Mouse (Mus musculus) myocyte (in vitro differentiated cells): Measurements from ENCODE around the gene Csde1. TPM values are rescaled to one million over a fixed set of nuclear protein-coding genes. Genes with fewer than 3 reads are reported as not detected.
A peak's percentile ranks its signal among the peaks of the same experiment; 100 is the strongest.

Experiments
- H3K27me3 ChIP-seq: one replicate; pipeline ENCODE4 v1.6.1; 2011; ENCODE audit not compliant: control insufficient read depth, insufficient read depth, insufficient read length
- H3K36me3 ChIP-seq: one replicate; pipeline ENCODE4 v1.6.1; 2011; ENCODE audit not compliant: control insufficient read depth, insufficient read depth
- H3K4me2 ChIP-seq: one replicate; pipeline ENCODE4 v1.6.1; 2011; ENCODE audit warnings: low read depth, control low read depth
- H3K4me3 ChIP-seq: one replicate; pipeline ENCODE4 v1.5.1; 2011; ENCODE audit warnings: mild to moderate bottlenecking, control low read depth, moderate library complexity
- H3K79me2 ChIP-seq: one replicate; pipeline ENCODE4 v1.6.1; 2011; ENCODE audit not compliant: control insufficient read depth, insufficient read depth
- H3ac ChIP-seq: one replicate; pipeline ENCODE4 v1.6.1; 2011; ENCODE audit not compliant: control insufficient read depth, insufficient read length
- CEBPB ChIP-seq: IDR thresholded peaks from 2 replicates; pipeline ENCODE4 v1.6.1; 2011; ENCODE audit warnings: mild to moderate bottlenecking, moderate library complexity; ENCODE audit not compliant: poor library complexity, insufficient read depth, severe bottlenecking
- E2F4 ChIP-seq: IDR thresholded peaks from one replicate; pipeline ENCODE4 v1.6.1; 2011; ENCODE audit warnings: mild to moderate bottlenecking, control low read depth, moderate library complexity; ENCODE audit not compliant: insufficient read depth
- MAX ChIP-seq: IDR thresholded peaks from one replicate; pipeline ENCODE4 v1.6.1; 2011; ENCODE audit warnings: low read depth, mild to moderate bottlenecking, control low read depth
- MYOD1 ChIP-seq, 3 experiments: IDR thresholded peaks; one replicate each; pipeline ENCODE4 v1.6.1; 2011; ENCODE audit warnings: control low read depth in 2 of 3, low read depth in 2 of 3, mild to moderate bottlenecking in 2 of 3, moderate library complexity in 1 of 3; ENCODE audit not compliant: insufficient read length in 2 of 3, control insufficient read depth in 1 of 3
- MYOG ChIP-seq, 3 experiments: IDR thresholded peaks; one replicate each; pipeline ENCODE4 v1.6.1; 2011; ENCODE audit warnings: control low read depth in 2 of 3, low read depth in 2 of 3, mild to moderate bottlenecking in 2 of 3; ENCODE audit not compliant: insufficient read length in 2 of 3, control insufficient read depth in 1 of 3, insufficient read depth in 1 of 3
- POLR2A ChIP-seq: IDR thresholded peaks from one replicate; pipeline ENCODE4 v1.6.1; 2011; ENCODE audit warnings: low read depth, mild to moderate bottlenecking, control low read depth, moderate library complexity; ENCODE audit not compliant: insufficient read length
- POLR2AphosphoS2 ChIP-seq: IDR thresholded peaks from one replicate; pipeline ENCODE4 v1.6.1; 2011; ENCODE audit warnings: low read depth, control low read depth; ENCODE audit not compliant: insufficient read length
- REST ChIP-seq: IDR thresholded peaks from one replicate; pipeline ENCODE4 v1.6.1; 2011; ENCODE audit warnings: mild to moderate bottlenecking, control low read depth, moderate library complexity; ENCODE audit not compliant: insufficient read depth, insufficient read length
- SRF ChIP-seq: IDR thresholded peaks from one replicate; pipeline ENCODE4 v1.6.1; 2011; ENCODE audit warnings: low read depth; ENCODE audit not compliant: control insufficient read depth, insufficient read length
- TCF12 ChIP-seq: IDR thresholded peaks from one replicate; pipeline ENCODE4 v1.6.1; 2011; ENCODE audit warnings: mild to moderate bottlenecking, control low read depth; ENCODE audit not compliant: poor library complexity, insufficient read depth, severe bottlenecking
- TCF3 ChIP-seq: IDR thresholded peaks from one replicate; pipeline ENCODE4 v1.6.1; 2011; ENCODE audit warnings: low read depth, control low read depth; ENCODE audit not compliant: insufficient read length
- USF1 ChIP-seq: IDR thresholded peaks from one replicate; pipeline ENCODE4 v1.6.1; 2011; ENCODE audit warnings: low read depth, mild to moderate bottlenecking, control low read depth, moderate library complexity
- polyA plus RNA-seq: library from polyadenylated mRNA; unstranded; fragments of >200 nt; fragmentation: generic; extraction: Trizol; gene quantifications from one replicate; pipeline ENCODE4 v1.2.1, GENCODE M21; 2012; ENCODE audit warnings: missing spikeins

The Csde1 gene
- polyA plus RNA-seq, 1 experiment = 112 TPM

GRCm38 (mm10) chr3:103056016-103056595 lies 35.9 kb downstream of the Csde1 start:
- no peak overlapping the region for H3ac ChIP-seq
- peaks cover 66% of the 10 kb centered on the region for H3K36me3 ChIP-seq
- no peak overlapping the region for H3K4me3 ChIP-seq
- TF ChIP-seq TCF12 = no peak
- TF ChIP-seq SRF = no peak
- TF ChIP-seq CEBPB = no peak
- no peak for TF ChIP-seq MYOD1 (IDR thresholded peaks at IDR 0.05; ENCODE audit: control insufficient read depth in 1 of 3, insufficient read length in 2 of 3, low read depth in 2 of 3)
- no peak for TF ChIP-seq POLR2A
- TF ChIP-seq TCF3 = no peak
- no peak for TF ChIP-seq MYOG (IDR thresholded peaks at IDR 0.05; ENCODE audit: control insufficient read depth in 1 of 3, insufficient read depth in 1 of 3, insufficient read length in 2 of 3, low read depth in 2 of 3)
- no peak for TF ChIP-seq USF1
- H3K27me3 ChIP-seq = no peaks in the 10 kb centered on the region
- H3K79me2 ChIP-seq = peaks cover 25% of the 10 kb centered on the region
- no peak overlapping the region for H3K4me2 ChIP-seq

GRCm38 (mm10) chr3:103057752-103058151 lies 37.5 kb downstream of the Csde1 start:
- H3K4me2 ChIP-seq = peak overlapping the region; percentile 91
- no peaks in the 10 kb centered on the region for H3K27me3 ChIP-seq
- H3K4me3 ChIP-seq = peak overlapping the region; percentile 93
- no peak overlapping the region for H3ac ChIP-seq
- TF ChIP-seq POLR2AphosphoS2 = no peak
- H3K79me2 ChIP-seq = peaks cover 28% of the 10 kb centered on the region
- H3K36me3 ChIP-seq = peaks cover 67% of the 10 kb centered on the region

- Histone ChIP-seq H3K4me2 (peak within 1 kb of the TSS; percentile 91), H3K36me3 (peaks cover 68% of the 10 kb centered on the region), H3K4me3 (peak within 1 kb of the TSS; percentile 93), H3ac (peak within 1 kb of the TSS; percentile 11), H3K27me3 (no peaks in the 10 kb centered on the region), H3K79me2 (peaks cover 28% of the 10 kb centered on the region)
- no peak for TF ChIP-seq MYOG (IDR thresholded peaks at IDR 0.05; ENCODE audit: control insufficient read depth in 1 of 3, insufficient read depth in 1 of 3, insufficient read length in 2 of 3, low read depth in 2 of 3)
- TF ChIP-seq POLR2A = peak; percentile 34
- no peak for TF ChIP-seq TCF12
- peak; percentile 79 for TF ChIP-seq USF1
- TF ChIP-seq POLR2AphosphoS2 = peak; percentile 83
These were observed 38.3 kb downstream of the Csde1 start, which contains the start of gene Nras for GRCm38 (mm10) chr3:103058207-103059157. Gene Nras (plus strand): TSS chr3:103058285.

- H3K27me3 ChIP-seq = no peaks in the 10 kb centered on the region
- no peak for TF ChIP-seq TCF12
- TF ChIP-seq TCF3 = no peak
- TF ChIP-seq MYOG (IDR thresholded peaks at IDR 0.05; ENCODE audit: control insufficient read depth in 1 of 3, insufficient read depth in 1 of 3, insufficient read length in 2 of 3, low read depth in 2 of 3) = no peak
- TF ChIP-seq USF1 = no peak
- no peak for TF ChIP-seq SRF
- H3K4me3 ChIP-seq = no peak overlapping the region
- no peak overlapping the region for H3K4me2 ChIP-seq
- no peaks in the 10 kb centered on the region for H3K79me2 ChIP-seq
- H3K36me3 ChIP-seq = peaks cover 72% of the 10 kb centered on the region
- no peak overlapping the region for H3ac ChIP-seq
These were observed 46.7 kb downstream of the Csde1 start for GRCm38 (mm10) chr3:103066927-103067326.

DNA sequence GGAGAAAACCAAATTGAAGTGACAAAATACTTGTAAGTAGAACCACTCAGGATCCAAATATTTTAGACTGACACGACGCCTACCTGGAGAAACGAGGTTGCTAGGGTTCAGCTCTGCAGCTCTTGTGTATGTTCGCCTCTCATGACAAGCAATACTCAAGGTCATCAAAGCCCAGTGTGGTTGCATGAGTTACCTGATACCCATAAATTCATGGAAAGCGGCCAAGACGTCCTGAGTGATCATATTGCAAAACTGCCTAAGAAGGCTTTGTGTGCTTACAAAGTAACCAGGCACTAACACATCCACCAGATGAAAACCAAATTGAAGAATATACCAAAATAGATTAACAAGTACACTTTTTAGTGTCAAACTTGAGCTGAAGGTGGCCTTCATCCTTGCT lies 48.7 kb downstream of the Csde1 start:
- no peaks in the 10 kb centered on the region for H3K79me2 ChIP-seq
- H3K27me3 ChIP-seq = no peaks in the 10 kb centered on the region
- H3K36me3 ChIP-seq = peaks cover 51% of the 10 kb centered on the region
- TF ChIP-seq MYOG (IDR thresholded peaks at IDR 0.05; ENCODE audit: control insufficient read depth in 1 of 3, insufficient read depth in 1 of 3, insufficient read length in 2 of 3, low read depth in 2 of 3) (no peak), MAX (no peak), E2F4 (no peak), CEBPB (no peak), TCF12 (no peak), TCF3 (no peak), REST (no peak), USF1 (no peak)
- no peak overlapping the region for H3K4me2 ChIP-seq
- H3ac ChIP-seq = no peak overlapping the region
- H3K4me3 ChIP-seq = no peak overlapping the region
